Mouse (Mus musculus) embryonic facial prominence, embryonic 12.5 days (tissue): ENCODE data around the gene Dmc1. TPM values are rescaled to one million over a fixed set of nuclear protein-coding genes. Genes with fewer than 3 reads are reported as not detected.

Source experiments
- ATAC-seq: fragments of 200-750 bp; cut with Nextera tagmentation; 2 replicates; pipeline ENCODE4 v1.8.0; 2017; ENCODE audit not compliant: insufficient number of reproducible peaks, insufficient read depth, low FRiP score, low TSS enrichment
- H3K27ac ChIP-seq: fragments of 300-500 bp; sonication (generic); 2 replicates; pipeline ENCODE4 v1.5.1; 2016; ENCODE audit warnings: mild to moderate bottlenecking
- H3K27me3 ChIP-seq: fragments of 300-500 bp; sonication (generic); 2 replicates; pipeline ENCODE4 v1.6.1; 2016; ENCODE audit warnings: mild to moderate bottlenecking, moderate library complexity
- H3K36me3 ChIP-seq: fragments of 300-500 bp; sonication (generic); 2 replicates; pipeline ENCODE4 v1.6.1; 2016; ENCODE audit warnings: mild to moderate bottlenecking
- H3K4me1 ChIP-seq: fragments of 300-500 bp; sonication (generic); 2 replicates; pipeline ENCODE4 v1.6.1; 2016
- H3K4me2 ChIP-seq: fragments of 300-500 bp; sonication (generic); replicated peaks from 2 replicates; pipeline ENCODE4 v1.6.1; 2016; ENCODE audit warnings: mild to moderate bottlenecking, moderate library complexity
- H3K4me3 ChIP-seq: fragments of 300-500 bp; sonication (generic); 2 replicates; pipeline ENCODE4 v1.5.1; 2016; ENCODE audit warnings: mild to moderate bottlenecking
- H3K9ac ChIP-seq: fragments of 300-500 bp; sonication (generic); 2 replicates; pipeline ENCODE4 v1.6.1; 2016; ENCODE audit warnings: mild to moderate bottlenecking, moderate library complexity
- H3K9me3 ChIP-seq: fragments of 300-500 bp; sonication (generic); 2 replicates; pipeline ENCODE4 v1.6.1; 2016; ENCODE audit warnings: mild to moderate bottlenecking, moderate library complexity
- WGBS: fragments of 180-500 bp; shearing (Covaris S2); methylation state at CpG from one replicate; pipeline ENCODE4 v1.1.7; 2016; 5-methylcytosine and 5-hydroxymethylcytosine counted together
- polyA plus RNA-seq: library from polyadenylated mRNA; unstranded; fragments of >200 nt; fragmentation: Nextera tagmentation; extraction: Ambion mirVana; gene quantifications from 2 replicates; pipeline ENCODE4 v1.2.1, GENCODE M21; 2016

The Dmc1 gene
- polyA plus RNA-seq, result 1.3 and 1.5 TPM in 2 replicates

DNA sequence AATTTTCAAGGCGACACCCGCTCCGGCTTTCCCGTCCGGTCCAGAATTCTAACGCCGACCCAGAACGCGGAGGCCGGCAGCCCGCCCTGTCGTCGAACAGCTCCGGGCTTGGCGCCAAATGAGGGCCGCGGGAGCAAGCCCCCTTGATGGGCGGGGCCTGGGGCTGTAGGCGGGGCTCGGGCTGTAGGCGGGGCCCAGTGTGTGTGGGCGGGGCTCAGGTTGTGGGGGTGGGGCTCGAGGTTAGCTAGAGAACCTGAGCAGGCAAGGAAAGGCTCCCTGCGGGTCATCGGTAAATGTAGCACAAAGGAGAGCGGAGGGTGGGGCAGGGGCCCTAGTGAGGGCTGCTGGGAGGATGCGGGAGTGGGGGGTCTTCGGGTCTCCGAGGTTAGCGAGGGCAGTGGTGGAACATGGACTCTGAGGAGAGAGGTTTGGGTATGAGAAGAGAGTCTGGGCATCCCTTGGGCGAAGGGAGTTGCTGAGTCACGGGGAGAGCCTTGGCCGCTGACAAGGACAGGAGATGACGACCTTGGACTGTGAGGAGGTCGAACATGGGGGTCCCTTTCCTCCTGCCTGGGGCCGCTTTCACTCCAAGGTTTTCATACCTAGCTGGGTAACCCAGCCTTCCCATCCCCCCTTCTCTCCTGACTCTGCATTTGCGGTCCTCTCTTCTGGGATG is at the start of gene Dmc1:
TSS of gene Dmc1 (minus strand) at position 120 of the 676 bp plus-strand sequence.
- 9% methylated on average over 37 of the region's 37 CpGs for WGBS
- no peak for ATAC-seq

GRCm38 (mm10) chr15:79651481-79651880 is 46.6 kb upstream of the Dmc1 start:
- H3K9me3 ChIP-seq, result no peaks in the 10 kb centered on the region
- H3K4me3 ChIP-seq, result no peak overlapping the region
- H3K9ac ChIP-seq, result no peak overlapping the region
- H3K4me2 ChIP-seq, result no peak overlapping the region
- 73% methylated on average over 4 of the region's 4 CpGs for WGBS
- no peaks in the 10 kb centered on the region for H3K27me3 ChIP-seq
- H3K27ac ChIP-seq, result no peak overlapping the region
- ATAC-seq, result no peak
- H3K4me1 ChIP-seq, result no peaks in the 10 kb centered on the region
- H3K36me3 ChIP-seq, result peaks cover 7% of the 10 kb centered on the region; the same call in 1 of the 2 replicates

More for the DNA sequence above, at the start of gene Dmc1:
- Histone ChIP-seq H3K36me3 (no peaks in the 10 kb centered on the region), H3K4me3 (peak within 1 kb of the TSS; percentile 32), H3K9me3 (peaks cover 2% of the 10 kb centered on the region; the same call in 1 of the 2 replicates), H3K9ac (no peak within 1 kb of the TSS; the same call in 1 of the 2 replicates), H3K4me2 (peak within 1 kb of the TSS; percentile 42), H3K27me3 (peaks cover 11% of the 10 kb centered on the region), H3K27ac (no peak within 1 kb of the TSS), H3K4me1 (0 out of 2 replicates have a peak, but pooled peaks cover 4% of the 10 kb centered on the region)

GRCm38 (mm10) chr15:79650569-79650968 is 45.7 kb upstream of the Dmc1 start:
- ATAC-seq, result no peak
- no peaks in the 10 kb centered on the region for H3K9me3 ChIP-seq
- no peak overlapping the region for H3K27ac ChIP-seq
- no peak overlapping the region for H3K4me2 ChIP-seq
- no peaks in the 10 kb centered on the region for H3K4me1 ChIP-seq
- no peak overlapping the region for H3K4me3 ChIP-seq
- no peak overlapping the region for H3K9ac ChIP-seq
- peaks cover 7% of the 10 kb centered on the region; the same call in 1 of the 2 replicates for H3K36me3 ChIP-seq
- no peaks in the 10 kb centered on the region for H3K27me3 ChIP-seq

- H3K9me3 ChIP-seq, result no peaks in the 10 kb centered on the region
- no peaks in the 10 kb centered on the region for H3K27me3 ChIP-seq
- H3K4me3 ChIP-seq, result no peak overlapping the region
- ATAC-seq, result no peak
- H3K9ac ChIP-seq, result no peak overlapping the region
- H3K27ac ChIP-seq, result no peak overlapping the region
- peaks cover 7% of the 10 kb centered on the region; the same call in 1 of the 2 replicates for H3K36me3 ChIP-seq
- no peak overlapping the region for H3K4me2 ChIP-seq
- no peaks in the 10 kb centered on the region for H3K4me1 ChIP-seq
- 87% methylated on average over 12 of the region's 12 CpGs for WGBS
These were observed 43.2 kb upstream of the Dmc1 start for GRCm38 (mm10) chr15:79648130-79648529.

GRCm38 (mm10) chr15:79645483-79645882 is 40.6 kb upstream of the Dmc1 start:
- no peaks in the 10 kb centered on the region for H3K27me3 ChIP-seq
- 73% methylated on average over 2 of the region's 2 CpGs for WGBS
- H3K4me3 ChIP-seq, result no peak overlapping the region
- no peaks in the 10 kb centered on the region for H3K9me3 ChIP-seq
- no peak overlapping the region for H3K27ac ChIP-seq
- no peak for ATAC-seq
- H3K9ac ChIP-seq, result no peak overlapping the region
- no peaks in the 10 kb centered on the region for H3K4me1 ChIP-seq
- no peak overlapping the region for H3K4me2 ChIP-seq
- H3K36me3 ChIP-seq, result peaks cover 15% of the 10 kb centered on the region

GRCm38 (mm10) chr15:79641135-79641817 is 36.4 kb upstream of the Dmc1 start:
- H3K27ac ChIP-seq, result no peak overlapping the region
- H3K4me2 ChIP-seq, result no peak overlapping the region
- H3K9me3 ChIP-seq, result no peaks in the 10 kb centered on the region
- peaks cover 24% of the 10 kb centered on the region for H3K36me3 ChIP-seq
- WGBS, result 64% methylated on average over 12 of the region's 12 CpGs
- H3K9ac ChIP-seq, result no peak overlapping the region
- H3K4me3 ChIP-seq, result no peak overlapping the region
- no peaks in the 10 kb centered on the region for H3K4me1 ChIP-seq
- no peak for ATAC-seq
- H3K27me3 ChIP-seq, result no peaks in the 10 kb centered on the region

DNA sequence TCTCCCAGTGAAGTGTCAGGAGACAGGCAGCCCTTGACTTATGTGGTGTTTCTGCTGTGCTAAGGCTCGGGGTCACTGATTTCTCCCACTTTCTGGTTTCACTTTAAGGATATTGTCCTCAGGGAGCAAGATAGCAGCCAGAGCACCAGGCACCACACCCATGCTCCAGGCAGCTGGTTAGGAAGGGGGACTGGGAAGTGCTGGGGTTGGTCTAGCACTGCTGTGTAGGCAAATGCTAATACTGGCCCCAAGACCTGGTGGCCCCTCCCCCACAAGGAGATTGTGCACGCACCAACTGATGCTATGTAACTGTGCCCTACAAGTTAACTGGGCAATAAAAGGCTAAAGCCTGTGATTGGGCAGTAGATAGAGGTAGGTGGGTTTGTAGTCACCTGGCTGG is 25.6 kb upstream of the Dmc1 start:
- Histone ChIP-seq H3K9ac (no peak overlapping the region), H3K36me3 (peaks cover 62% of the 10 kb centered on the region), H3K4me3 (no peak overlapping the region), H3K4me2 (no peak overlapping the region), H3K9me3 (no peaks in the 10 kb centered on the region), H3K27ac (no peak overlapping the region), H3K27me3 (no peaks in the 10 kb centered on the region), H3K4me1 (no peaks in the 10 kb centered on the region)
- ATAC-seq, result no peak
- 70% methylated on average over 2 of the region's 2 CpGs for WGBS

- Histone ChIP-seq H3K27me3 (no peaks in the 10 kb centered on the region), H3K9me3 (no peaks in the 10 kb centered on the region), H3K36me3 (peaks cover 44% of the 10 kb centered on the region), H3K4me3 (no peak overlapping the region), H3K4me1 (no peaks in the 10 kb centered on the region), H3K4me2 (no peak overlapping the region), H3K27ac (no peak overlapping the region), H3K9ac (no peak overlapping the region)
- no peak for ATAC-seq
- WGBS, result 86% methylated on average over 11 of the region's 11 CpGs
These were observed 15.0 kb upstream of the Dmc1 start for GRCm38 (mm10) chr15:79619770-79620414.

DNA sequence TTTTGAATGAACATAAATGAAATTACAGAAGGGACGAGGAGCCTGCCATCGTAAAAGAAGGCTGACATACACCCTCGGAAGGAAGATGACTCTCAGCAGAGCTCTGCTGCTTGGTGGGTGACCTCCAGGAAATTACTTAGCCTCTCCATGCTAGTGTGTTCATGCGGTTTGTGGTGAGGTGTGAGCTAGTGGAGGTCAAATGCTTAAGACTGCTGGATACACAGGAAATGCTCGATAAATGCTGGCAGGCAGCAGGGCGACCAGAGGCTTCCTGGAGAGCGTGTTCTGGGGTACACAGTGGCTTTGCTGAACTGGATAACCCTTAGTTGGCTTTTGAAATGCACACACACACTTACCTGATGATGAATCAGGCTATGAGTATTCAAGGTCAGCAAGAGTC is 13.5 kb upstream of the Dmc1 start:
- peaks cover 44% of the 10 kb centered on the region for H3K36me3 ChIP-seq
- WGBS, result 88% methylated on average over 7 of the region's 7 CpGs

DNA sequence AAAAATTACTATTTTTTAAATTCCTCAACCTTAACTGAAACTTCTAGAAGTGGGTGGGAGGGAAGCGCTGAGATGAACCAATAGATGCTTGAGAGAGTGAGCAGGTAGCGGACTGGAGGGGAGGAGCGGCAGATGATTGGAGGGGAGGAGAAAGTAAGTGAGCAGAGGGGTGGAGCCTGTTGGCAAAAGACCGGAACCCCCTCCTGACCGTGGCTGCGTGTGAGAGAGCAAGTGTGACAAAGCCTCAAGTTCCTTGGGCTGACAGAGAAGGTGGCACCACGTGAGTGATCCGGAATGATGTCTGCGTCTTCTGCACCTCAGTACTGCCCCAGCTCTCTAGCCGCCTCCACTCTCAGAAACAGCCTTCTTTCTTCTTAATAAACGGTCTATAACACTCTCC is 12.2 kb upstream of the Dmc1 start:
- Histone ChIP-seq H3K4me1 (no peaks in the 10 kb centered on the region), H3K4me2 (no peak overlapping the region), H3K9ac (no peak overlapping the region), H3K9me3 (no peaks in the 10 kb centered on the region), H3K27me3 (no peaks in the 10 kb centered on the region), H3K27ac (no peak overlapping the region), H3K36me3 (peaks cover 40% of the 10 kb centered on the region), H3K4me3 (no peak overlapping the region)
- 83% methylated on average over 11 of the region's 11 CpGs for WGBS
- ATAC-seq, result no peak

More for the DNA sequence above, 13.5 kb upstream of the Dmc1 start:
- no peak overlapping the region for H3K9ac ChIP-seq
- H3K4me1 ChIP-seq, result no peaks in the 10 kb centered on the region
- no peak overlapping the region for H3K27ac ChIP-seq
- no peak overlapping the region for H3K4me2 ChIP-seq
- H3K4me3 ChIP-seq, result no peak overlapping the region
- no peaks in the 10 kb centered on the region for H3K9me3 ChIP-seq
- no peaks in the 10 kb centered on the region for H3K27me3 ChIP-seq
- ATAC-seq, result no peak

GRCm38 (mm10) chr15:79616729-79617128 is 11.8 kb upstream of the Dmc1 start:
- Histone ChIP-seq H3K9ac (no peak overlapping the region), H3K36me3 (peaks cover 38% of the 10 kb centered on the region), H3K27me3 (no peaks in the 10 kb centered on the region), H3K4me1 (no peaks in the 10 kb centered on the region), H3K27ac (no peak overlapping the region), H3K4me3 (no peak overlapping the region), H3K4me2 (no peak overlapping the region), H3K9me3 (no peaks in the 10 kb centered on the region)
- WGBS, result 84% methylated on average over 5 of the region's 5 CpGs
- no peak for ATAC-seq

DNA sequence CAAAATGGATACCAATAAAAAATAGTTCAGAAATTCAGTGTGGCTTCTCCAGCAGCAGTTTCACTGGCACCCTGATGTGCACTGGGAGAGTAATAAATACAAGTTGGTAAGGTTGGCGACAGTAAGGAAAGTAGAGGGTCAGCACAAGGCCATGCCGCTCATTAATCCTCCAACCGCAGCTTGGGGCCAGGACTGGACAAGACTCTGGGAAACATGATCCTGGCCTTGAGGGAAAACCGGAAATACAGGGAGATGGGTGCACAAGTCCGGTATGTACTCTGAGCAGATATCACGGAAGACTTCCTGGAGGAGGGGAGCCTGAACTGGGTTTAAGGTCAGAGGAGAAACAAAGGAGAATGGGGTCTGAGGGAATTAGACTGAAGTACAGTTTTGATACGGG is 10.6 kb upstream of the Dmc1 start:
- 84% methylated on average over 7 of the region's 7 CpGs for WGBS
- Histone ChIP-seq H3K27me3 (no peaks in the 10 kb centered on the region), H3K36me3 (peaks cover 36% of the 10 kb centered on the region), H3K4me3 (no peak overlapping the region), H3K27ac (no peak overlapping the region), H3K9ac (no peak overlapping the region), H3K4me1 (no peaks in the 10 kb centered on the region), H3K9me3 (peaks cover 1% of the 10 kb centered on the region; the same call in 1 of the 2 replicates), H3K4me2 (no peak overlapping the region)
- no peak for ATAC-seq
